Mouse (Mus musculus): ENCODE measurements around the gene Hmmr.
A peak's percentile ranks its signal among the peaks of the same experiment; 100 is the strongest.

The Hmmr gene

GRCm38 (mm10) chr11:40694311-40695087 lies 38.7 kb downstream of the Hmmr start:
- DNase-seq (ENCODE audit: low read depth, low spot score), result peak; percentile 86

- DNase-seq (ENCODE audit: low read depth, low spot score), result peak; percentile 50
These were observed 39.8 kb downstream of the Hmmr start for GRCm38 (mm10) chr11:40693366-40693951.

GRCm38 (mm10) chr11:40692511-40693365 lies 40.5 kb downstream of the Hmmr start:
- DNase-seq (ENCODE audit: low read depth, low spot score), result peak; percentile 94

- peak; percentile 18 for DNase-seq (ENCODE audit: low read depth, low spot score)
These were observed 41.1 kb downstream of the Hmmr start for GRCm38 (mm10) chr11:40692101-40692509.

GRCm38 (mm10) chr11:40690444-40691127 lies 42.6 kb downstream of the Hmmr start:
- no peak for DNase-seq (ENCODE audit: low read depth, low spot score)

GRCm38 (mm10) chr11:40683295-40683694 lies 49.9 kb downstream of the Hmmr start:
- no peak for DNase-seq (ENCODE audit: low read depth, low spot score)

- no peak for DNase-seq (ENCODE audit: low read depth, low spot score)
These were observed 50.8 kb downstream of the Hmmr start for GRCm38 (mm10) chr11:40682456-40682855.

- DNase-seq (ENCODE audit: low read depth, low spot score), result no peak
These were observed 56.1 kb downstream of the Hmmr start for GRCm38 (mm10) chr11:40677169-40677568.

- no peak for DNase-seq (ENCODE audit: low read depth, low spot score)
These were observed 58.0 kb downstream of the Hmmr start for GRCm38 (mm10) chr11:40675014-40675730.

All from mesoderm, embryonic 11.5 days (tissue).